Mouse (Mus musculus) stomach, postnatal 0 days (tissue): ENCODE results near the gene Parp11.

Source experiments
- CTCF ChIP-seq: IDR thresholded peaks from 2 replicates; pipeline ENCODE4 v1.5.1; 2016; ENCODE audit warnings: antibody characterized with exemption, low read depth, mild to moderate bottlenecking, moderate library complexity
- EP300 ChIP-seq: optimal IDR thresholded peaks from 2 replicates; pipeline ENCODE3; 2016; ENCODE audit warnings: antibody characterized with exemption

DNA sequence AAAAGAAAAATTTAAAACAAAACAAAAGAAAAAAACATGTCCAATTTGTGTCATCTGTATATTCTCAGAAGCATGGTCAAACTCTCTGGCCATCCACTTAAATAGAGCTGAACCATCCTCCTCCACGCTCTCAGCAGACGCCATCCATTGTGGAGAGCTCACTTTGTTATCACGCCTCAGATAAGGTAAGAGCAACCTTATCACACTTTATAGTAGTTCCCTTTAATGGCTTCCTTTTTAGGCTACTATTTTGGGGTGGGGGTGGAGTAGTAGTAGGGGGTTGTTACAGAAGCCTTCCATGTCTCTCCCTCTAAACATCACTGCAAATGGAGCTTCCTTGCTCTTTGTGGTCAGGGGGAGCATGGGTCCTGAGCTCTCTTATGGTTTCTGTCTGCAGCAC is 7.6 kb upstream of the Parp11 start:
- TF ChIP-seq CTCF (no peak), EP300 (no peak)
